Mouse (Mus musculus) gastrocnemius, postnatal 14 days (tissue): ENCODE data around the gene Arid5b. TPM values are rescaled to one million over a fixed set of nuclear protein-coding genes. Genes with fewer than 3 reads are reported as not detected.

ENCODE experiments used
- DNase-seq: peaks from one replicate; pipeline ENCODE4 v3.0.0; 2021; ENCODE audit warnings: mixed read lengths
- intact Hi-C: fragments of 180-260 bp; cut with DNase I; formaldehyde crosslinking; loops from one replicate; pipeline ENCODE4 v1.15.1; 2025; ENCODE audit warnings: low total_unique reads
- long read RNA-seq, 2 experiments: library from polyadenylated mRNA; stranded (forward); transcript quantifications; one replicate each; pipeline ENCODE4 v2.0.0; 2021
- total RNA-seq, 2 experiments: library from RNA; stranded (reverse); gene quantifications; 2 replicates each; pipeline ENCODE4 v1.2.3; 2021

The Arid5b gene
- total RNA-seq, result 10 to 100 TPM; 16.9 to 21.5 TPM
- long read RNA-seq, experiment 1, partial matches to known transcripts, result 0 of 1 reads
- long read RNA-seq, experiment 1, other reads (novel, unspliced or antisense), result 1 of 1 reads
- long read RNA-seq, experiment 2, partial matches to known transcripts, result 0 of 5 reads
- long read RNA-seq, experiment 2, other reads (novel, unspliced or antisense), result 5 of 5 reads

DNA sequence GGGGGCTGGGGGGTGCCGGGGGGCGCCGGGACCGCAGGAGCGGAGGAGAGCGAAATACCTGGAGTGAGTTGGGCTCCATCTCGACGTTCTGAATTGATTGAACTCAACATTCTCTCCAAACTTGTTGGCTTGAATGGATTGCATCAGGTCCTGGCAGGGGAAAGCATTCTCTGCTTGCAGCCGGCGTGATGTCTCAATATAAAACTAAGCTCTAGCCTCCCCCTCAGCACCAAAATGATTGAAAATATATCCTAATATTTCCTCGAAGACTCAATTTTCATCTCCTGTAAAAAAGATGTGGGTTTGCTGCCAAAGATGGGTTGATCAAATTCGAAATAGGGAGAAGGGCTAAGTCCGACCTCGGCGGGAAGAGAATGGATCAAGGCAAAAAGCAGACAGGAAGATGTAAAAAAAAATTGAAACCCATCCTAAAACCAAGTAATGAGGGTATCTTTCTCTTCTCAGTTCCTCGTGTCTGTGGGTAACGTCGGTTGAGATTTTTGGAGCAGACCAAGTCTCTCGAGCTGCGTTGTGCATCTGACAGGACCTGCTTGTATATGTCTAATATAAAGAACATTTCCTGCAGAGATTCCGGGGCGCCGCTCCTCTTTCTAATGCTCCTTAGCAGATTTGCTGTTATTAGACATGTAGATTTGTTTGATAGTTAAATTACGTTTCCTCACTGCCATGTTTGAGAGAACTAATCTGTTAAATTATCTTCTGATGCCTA, at the start of gene Arid5b:
Arid5b (minus strand) TSS at position 109 of the 730 bp plus-strand sequence.
- intact Hi-C loops, result loop anchor here (10.0 kb wide), 1 partner anchor 104 kb away; no protein-coding TSS in a partner anchor
- peak; percentile 52 for DNase-seq

GRCm38 (mm10) chr10:68325378-68325777, 46.8 kb upstream of the Arid5b start:
- DNase-seq, result no peak
- intact Hi-C loops, result no loop called here

GRCm38 (mm10) chr10:68324061-68324460, 45.5 kb upstream of the Arid5b start:
- DNase-seq, result no peak

GRCm38 (mm10) chr10:68323167-68323566, 44.6 kb upstream of the Arid5b start:
- DNase-seq, result no peak
- intact Hi-C loops, result no loop called here

More at GRCm38 (mm10) chr10:68324061-68324460, 45.5 kb upstream of the Arid5b start:
- intact Hi-C loops, result no loop called here

- no peak for DNase-seq
- intact Hi-C loops, result no loop called here
These were observed 42.4 kb upstream of the Arid5b start for GRCm38 (mm10) chr10:68320986-68321385.

DNA sequence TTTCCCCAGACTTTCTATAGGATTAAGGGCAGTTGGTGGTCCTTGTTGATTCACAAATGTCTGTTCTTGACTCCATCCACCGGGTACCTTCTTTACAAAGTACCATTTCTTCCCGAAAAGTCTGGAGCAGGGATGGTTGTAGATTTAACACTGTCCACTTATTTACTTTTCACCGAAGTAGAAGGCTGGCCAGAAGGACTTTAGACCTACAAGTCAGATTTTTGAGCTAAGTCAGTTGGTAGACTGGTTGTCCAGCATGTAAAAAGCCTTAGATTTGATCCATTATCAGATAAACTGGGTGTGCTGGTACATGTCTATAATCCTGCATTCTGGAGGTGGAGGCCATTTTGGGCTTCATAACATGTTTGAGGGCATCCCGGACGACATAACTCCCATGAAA, 42.0 kb upstream of the Arid5b start:
- intact Hi-C loops, result no loop called here
- no peak for DNase-seq

- DNase-seq, result no peak
- intact Hi-C loops, result no loop called here
These were observed 40.9 kb upstream of the Arid5b start for GRCm38 (mm10) chr10:68319438-68319837.

GRCm38 (mm10) chr10:68318438-68318979, 40.0 kb upstream of the Arid5b start:
- intact Hi-C loops, result no loop called here
- no peak for DNase-seq

DNA sequence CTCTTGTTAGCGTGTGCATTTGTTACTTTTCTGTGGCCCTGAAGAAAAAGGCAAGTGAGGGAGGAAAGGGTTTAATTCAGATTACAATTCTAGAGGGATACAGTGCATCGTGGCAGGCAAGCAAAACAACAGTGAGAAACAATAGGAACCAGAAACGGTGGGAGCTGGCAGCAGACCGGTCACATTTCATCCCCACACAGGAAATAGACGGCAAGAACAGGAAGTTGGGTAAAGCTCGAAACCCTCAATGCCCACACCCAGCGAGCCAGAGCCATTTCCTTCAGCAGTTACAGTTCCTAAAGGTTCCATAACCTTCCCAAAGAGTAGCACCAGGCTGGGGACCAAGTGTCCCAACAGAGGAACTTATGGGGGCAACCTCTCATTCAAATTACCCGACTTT, 34.2 kb upstream of the Arid5b start:
- no peak for DNase-seq
- intact Hi-C loops, result no loop called here

DNA sequence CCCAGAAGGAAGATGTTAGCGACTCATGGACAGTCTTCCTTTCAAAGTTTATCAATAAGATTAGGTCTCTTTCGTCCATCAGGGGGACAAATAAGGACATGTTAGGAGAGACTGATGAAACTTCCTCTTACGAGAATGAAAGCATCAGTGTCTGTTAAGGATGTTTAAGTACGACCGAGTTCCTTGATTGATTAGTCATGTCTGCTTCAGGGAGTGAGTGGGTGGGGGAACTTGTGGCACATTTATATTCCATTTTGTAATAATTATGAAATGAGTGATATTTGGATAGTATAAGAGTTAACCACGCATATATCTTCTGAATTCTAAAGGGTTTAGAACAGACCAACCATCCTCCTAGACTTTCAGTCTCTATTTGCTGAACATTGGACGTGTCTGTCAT, 22.5 kb upstream of the Arid5b start:
- intact Hi-C loops, result no loop called here
- no peak for DNase-seq

GRCm38 (mm10) chr10:68289465-68289864, 10.9 kb upstream of the Arid5b start:
- intact Hi-C loops, result loop anchor here (10.0 kb wide), 1 partner anchor 285 kb away; no protein-coding TSS in a partner anchor
- DNase-seq, result no peak

GRCm38 (mm10) chr10:68282466-68283391, 4.2 kb upstream of the Arid5b start:
- peak; percentile 84 for DNase-seq
- intact Hi-C loops, result loop anchor here (10.0 kb wide), 1 partner anchor 278 kb away; no protein-coding TSS in a partner anchor

DNA sequence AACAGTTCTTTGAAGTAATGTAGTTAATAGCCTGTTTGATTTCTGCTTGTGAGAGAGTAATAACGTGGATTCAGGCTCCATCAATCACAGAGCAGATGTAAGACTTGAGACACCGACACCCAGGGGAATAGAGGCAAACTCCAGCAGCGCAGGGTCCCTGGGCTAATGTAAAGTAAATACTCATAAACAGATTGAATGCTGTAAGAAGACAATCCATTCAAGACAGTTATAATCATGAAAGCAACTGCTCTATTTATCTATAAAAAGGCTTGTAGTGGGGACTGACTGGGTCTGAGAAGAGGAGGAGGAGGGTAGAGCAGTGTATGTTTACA, 3.2 kb upstream of the Arid5b start:
- intact Hi-C loops, result loop anchor here (10.0 kb wide), 1 partner anchor 277 kb away; no protein-coding TSS in a partner anchor

GRCm38 (mm10) chr10:68281076-68281774, 2.7 kb upstream of the Arid5b start:
- intact Hi-C loops, result loop anchor here (10.0 kb wide), 1 partner anchor 276 kb away; no protein-coding TSS in a partner anchor
- DNase-seq, result no peak

More for the DNA sequence above, 3.2 kb upstream of the Arid5b start:
- DNase-seq, result no peak

DNA sequence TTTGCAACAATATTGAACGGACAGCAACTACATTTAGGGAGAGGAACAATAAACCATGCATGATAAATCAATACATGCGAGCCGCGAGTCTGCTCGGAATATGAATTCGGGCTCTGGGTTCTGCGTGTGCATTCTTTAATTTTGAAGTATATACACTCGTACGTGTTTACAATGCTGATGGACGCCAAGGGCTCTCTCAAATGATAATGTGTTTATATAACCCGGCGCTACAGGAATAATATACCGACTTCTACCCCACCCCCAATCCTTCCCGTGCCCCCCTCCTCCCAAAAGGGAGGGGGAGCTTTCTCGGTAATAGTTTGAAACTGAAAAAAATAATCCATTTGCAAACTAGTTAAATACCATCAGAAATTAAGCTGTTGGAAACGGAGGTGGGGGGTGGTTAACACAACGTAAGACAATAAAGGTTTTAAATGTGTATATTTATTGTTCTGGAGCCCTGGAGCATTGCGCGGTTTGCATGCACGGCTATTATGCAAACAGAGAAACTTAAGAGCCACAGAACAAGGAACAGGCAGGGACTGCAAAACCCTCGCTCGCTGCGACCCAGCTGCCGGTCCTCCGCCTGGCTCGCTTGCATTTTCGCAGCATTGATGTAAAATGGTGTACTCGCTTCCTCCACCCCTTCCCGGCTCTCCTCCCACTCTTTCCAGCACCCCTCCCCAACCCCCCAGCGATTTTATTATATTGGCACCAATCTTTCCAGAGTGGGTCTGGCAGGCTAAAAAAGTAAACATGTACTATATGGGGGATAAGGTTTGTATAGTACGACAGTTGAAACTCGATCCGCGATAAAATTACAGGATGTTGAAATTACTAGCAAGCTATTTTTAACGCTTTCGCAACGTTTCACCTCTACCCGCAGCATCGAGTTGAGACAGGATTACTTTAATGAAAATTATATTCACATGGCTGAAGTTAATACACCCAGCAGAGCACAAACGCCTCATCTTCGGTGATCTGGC, 1.3 kb upstream of the Arid5b start:
- intact Hi-C loops, result loop anchor here (10.0 kb wide), 2 partner anchors 105 to 275 kb away; no protein-coding TSS in a partner anchor
- DNase-seq, result peak; percentile 68

- peak; percentile 20 for DNase-seq
- intact Hi-C loops, result loop anchor here (10.0 kb wide), 1 partner anchor 103 kb away; no protein-coding TSS in a partner anchor
These were observed 829 bp downstream of the Arid5b start for GRCm38 (mm10) chr10:68277671-68278151.

DNA sequence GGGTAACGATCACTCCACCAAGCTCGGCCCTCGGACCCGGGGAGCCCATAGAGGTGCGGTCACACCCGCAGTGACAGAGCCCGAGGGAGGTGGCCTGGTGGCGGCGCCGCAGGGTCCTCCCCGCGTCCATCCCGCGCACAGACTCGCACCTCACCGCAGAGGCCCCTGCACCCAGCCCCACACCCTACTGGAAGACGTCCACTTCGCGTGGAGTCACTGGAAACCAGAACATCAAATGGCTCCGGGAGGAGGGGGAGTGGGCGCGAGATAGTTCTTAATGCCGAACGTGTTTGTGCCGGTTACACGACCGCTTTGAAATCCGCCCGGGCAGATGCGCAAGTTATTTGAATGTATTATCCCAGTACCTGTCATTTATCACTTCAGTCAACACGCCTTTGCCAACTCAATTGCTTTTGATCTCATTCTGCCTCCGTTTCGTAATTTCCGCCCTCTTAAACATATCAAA, 1.5 kb downstream of the Arid5b start:
- intact Hi-C loops, result loop anchor here (10.0 kb wide), 1 partner anchor 102 kb away; no protein-coding TSS in a partner anchor
- peak; percentile 51 for DNase-seq
